Mouse (Mus musculus): Measurements from ENCODE around the gene Atg4b. TPM values are rescaled to one million over a fixed set of nuclear protein-coding genes. Genes with fewer than 3 reads are reported as not detected.
A peak's percentile ranks its signal among the peaks of the same experiment; 100 is the strongest.
"Not testable (repeated sequence)": the region's sequence is repeated elsewhere in the genome, so short reads cannot be mapped to it uniquely, and the experiment has no call there.

Atg4b gene
- total RNA-seq, 4 experiments from 2014 or later = 77.7 to 85.0 (median 79.6) TPM

DNA sequence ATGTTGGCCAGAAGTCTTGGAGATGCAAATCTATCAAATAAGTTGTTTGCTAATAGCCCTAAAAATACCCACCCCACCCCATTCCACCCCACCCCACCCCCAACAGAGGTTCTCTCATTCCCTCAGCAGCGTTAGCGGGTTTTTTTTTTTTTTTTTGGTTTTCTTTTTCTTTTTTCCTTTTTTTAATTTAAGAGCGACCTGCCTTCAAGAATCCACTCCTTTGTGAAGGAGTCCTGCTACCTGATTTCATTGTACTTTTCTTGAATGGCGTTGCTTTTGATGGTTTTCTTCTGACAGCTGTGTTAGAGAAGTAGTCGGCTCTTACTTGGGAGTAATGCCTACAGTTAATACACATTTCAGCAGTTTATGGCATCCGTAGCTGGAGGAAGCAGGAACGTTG, 4.3 kb downstream of the Atg4b start:
- no peak for DNase-seq (ENCODE audit: low spot score in 2 of 2)

DNA sequence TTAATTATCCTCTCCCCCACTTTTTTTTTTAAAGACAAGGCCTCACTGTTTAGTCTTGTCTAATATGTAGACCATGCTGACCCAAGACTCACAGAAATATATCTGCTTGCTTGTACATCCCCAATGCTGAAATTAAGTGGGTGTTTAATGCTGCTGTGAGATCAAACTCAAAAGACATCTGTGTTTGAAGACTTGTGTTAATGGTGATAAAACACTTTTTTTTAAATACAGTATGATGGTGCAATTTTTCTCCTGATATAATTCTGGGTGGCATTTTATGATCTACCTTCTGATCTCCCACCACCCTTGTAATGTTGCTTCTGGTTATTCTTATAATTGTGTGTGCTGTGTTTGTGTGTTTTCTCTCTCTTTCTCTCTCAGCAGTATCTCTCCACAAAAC, 4.9 kb downstream of the Atg4b start:
- DNase-seq (ENCODE audit: low spot score in 2 of 2) = no peak

DNA sequence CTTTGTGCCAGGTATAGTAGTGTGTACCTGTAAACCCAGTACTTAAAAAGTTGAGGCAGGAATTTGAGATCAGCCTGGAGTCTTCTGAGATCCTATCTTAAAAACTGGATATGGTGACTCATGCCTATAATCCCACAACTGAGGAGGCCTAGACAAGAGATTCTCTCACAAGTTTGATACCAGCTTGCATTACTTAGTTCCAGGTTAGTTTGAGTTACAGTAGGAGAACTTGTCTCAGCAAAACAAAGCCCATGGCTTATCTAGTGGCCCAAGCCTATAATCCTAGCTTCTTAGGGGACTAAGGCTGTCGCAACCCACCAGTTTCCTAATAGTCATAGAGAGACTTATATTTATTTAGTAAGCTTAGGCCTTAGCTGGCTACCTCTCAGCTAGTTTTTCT, 8.8 kb downstream of the Atg4b start:
- no peak for DNase-seq (ENCODE audit: low spot score in 2 of 2)

DNA sequence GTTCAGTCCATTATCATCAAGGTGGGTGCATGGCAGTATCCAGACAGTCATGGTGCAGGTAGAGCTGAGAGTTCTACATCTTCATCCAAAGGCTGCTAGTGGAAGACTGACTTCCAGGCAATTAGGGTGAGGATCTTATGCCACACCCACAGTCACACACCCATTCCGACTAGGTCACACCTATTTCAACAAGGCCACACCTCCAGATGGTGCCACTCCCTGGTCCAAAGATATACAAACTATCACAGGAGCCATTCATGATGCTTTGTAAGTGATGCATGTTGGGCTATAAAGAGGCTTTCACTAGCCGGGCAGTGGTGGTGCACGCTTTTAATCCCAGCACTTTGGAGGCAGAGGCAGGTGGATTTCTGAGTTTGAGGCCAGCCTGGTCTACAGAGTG, 12.2 kb downstream of the Atg4b start:
- DNase-seq (ENCODE audit: low spot score in 2 of 2) = not testable (repeated sequence)

DNA sequence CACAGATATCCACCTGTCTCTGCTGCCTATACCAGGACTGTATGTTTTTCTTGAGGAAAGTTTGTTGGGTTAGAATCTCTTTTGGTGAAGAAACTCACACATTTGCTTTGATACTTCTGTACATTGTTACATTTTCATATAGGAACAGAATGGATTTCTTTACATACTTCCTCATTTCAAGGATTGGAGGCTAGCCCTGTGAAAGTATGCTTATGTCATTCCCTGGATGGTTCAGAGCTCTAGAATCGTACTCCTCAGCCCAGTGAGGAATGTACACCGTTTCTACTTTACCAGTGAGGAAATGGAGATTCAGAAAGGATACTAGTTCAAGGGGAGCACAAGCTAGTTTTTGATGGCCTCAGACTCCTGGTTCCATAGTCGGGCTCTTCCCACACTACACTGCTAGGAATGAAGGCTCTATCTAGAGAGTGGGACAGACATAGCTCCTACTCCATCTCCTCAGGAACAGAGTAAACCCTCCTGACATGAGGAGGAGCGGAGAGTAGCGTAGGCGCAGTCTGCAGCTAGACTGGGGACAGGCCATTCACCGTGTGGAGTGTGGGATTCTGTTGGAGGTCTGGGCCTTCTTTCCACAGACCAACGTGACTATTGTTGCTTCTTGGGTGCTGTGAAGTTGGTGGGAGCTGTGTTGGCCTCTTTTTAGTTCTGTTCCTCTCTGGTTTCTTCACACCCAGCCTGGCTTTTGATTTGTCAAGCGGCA, 13.7 kb downstream of the Atg4b start:
- no peak for DNase-seq (ENCODE audit: low spot score in 2 of 2)

DNA sequence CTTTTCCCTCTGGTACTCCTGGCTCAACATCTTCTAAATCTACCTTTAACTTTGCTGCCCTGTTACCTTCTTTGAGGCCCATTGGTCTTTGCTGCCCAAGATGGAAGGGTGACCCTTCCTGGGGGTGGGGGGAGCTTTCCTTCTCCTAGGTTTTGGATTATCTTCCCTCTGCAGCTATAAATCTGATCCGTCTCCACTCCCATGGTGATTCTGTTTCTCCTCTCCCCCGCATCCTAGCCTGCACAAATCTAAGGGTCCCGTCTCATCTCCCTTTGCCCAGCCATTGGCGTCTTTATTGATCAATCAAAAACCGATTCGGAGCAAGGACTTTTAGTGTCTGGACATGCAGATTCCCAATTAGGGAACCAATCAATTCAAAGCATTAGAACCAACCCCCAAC, 16.3 kb downstream of the Atg4b start:
- no peak for DNase-seq (ENCODE audit: low spot score in 2 of 2)

DNA sequence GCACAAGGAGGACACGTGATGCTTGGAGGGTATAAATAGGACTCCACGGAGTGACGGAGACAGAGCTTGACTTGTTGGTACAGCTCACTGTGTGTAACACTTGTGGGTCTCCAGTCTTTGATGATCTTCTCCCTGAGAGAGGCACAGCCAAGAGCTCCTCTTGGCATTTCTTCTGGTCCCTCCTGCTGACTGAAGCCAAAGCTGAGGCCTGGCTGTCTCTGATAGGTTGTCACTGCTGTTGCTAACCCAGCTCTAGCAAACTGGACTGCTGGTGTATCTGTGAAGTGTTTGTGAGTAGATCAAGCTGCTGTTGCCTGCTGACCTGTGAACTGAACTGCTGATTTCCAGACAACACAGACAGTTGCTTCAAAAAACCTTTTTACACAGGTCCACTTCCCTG, 18.6 kb downstream of the Atg4b start:
- no peak for DNase-seq (ENCODE audit: low spot score in 2 of 2)

DNA sequence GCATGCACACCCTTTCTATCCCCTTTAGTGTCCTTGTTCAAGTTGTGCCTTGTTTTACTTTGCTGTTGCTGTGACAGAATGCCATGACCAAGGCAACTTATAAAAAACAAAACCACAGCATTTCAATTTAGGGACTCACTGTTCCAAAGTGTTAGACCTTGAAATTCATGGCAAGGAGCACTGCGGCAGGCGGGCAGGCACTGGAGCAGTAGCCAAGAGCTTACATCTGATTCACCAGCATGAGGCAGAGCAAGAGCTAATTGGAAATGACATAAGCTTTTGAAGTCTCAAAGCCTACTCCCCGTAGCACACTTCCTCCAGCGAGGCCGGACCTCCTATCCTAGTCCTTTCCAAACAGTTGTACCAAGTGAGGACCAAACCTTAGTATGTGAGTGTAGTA, 25.4 kb downstream of the Atg4b start:
- no peak for DNase-seq (ENCODE audit: low spot score in 2 of 2)

DNA sequence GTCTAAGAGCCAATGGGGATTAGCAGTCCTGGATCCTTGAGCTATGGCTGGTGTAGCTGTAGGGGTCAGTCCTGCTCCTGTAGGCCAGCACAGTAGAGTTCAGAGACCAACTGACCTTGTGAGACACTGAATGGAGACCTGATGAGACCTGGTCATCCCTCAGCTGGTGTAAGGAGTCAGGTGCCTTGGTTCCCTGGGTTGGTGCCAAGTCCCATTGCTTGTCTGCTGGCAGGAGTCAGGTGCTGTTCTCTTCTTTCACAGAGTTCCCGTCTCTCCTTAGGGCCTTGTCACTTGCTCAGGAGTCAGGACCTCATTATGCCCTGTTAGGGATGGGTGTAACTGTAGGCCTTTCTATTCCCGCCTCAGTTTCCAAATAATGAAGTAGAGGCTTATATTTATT, 35.6 kb downstream of the Atg4b start:
- DNase-seq (ENCODE audit: low spot score in 2 of 2) = no peak

DNA sequence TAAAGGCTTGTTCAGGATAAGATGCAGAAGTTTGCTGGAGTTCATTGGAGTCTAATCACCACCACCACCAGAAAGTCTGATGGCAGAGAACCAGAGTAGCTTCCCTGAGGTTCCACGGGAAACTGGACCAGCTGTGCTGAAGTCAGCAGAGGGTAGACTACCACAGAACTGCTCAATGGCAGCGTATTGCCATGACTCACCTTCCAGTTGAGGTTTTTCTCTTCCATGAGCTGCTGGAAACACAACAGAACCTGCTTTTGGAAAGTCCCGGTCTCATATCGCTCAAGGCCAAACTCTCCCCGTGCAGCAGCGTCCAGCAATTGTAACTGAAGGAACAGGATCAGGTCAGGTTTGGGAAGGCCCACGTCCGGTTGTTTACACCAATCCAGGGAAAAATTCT, 43.2 kb downstream of the Atg4b start:
- DNase-seq (ENCODE audit: low spot score in 2 of 2) = no peak

DNA sequence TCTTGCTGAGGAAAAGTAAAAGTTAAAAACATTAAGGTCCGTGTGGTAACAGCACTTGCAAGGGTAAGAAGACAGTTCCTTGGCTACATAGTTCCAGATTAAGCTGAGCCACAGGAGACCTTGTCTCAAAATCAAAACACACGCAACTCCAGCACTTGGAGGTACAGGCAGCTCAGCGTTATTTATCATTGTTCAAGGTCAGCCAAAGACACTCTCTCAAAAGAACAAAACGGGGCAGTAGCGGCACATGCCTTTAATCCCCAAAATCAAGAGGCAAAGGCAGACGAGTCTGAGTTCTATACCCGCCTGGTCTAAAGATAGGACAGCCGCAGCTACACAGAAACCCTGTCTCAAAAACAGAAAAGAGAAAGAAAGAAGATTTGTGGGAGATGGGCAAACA, 44.6 kb downstream of the Atg4b start:
- no peak for DNase-seq (ENCODE audit: low spot score in 2 of 2)

DNA sequence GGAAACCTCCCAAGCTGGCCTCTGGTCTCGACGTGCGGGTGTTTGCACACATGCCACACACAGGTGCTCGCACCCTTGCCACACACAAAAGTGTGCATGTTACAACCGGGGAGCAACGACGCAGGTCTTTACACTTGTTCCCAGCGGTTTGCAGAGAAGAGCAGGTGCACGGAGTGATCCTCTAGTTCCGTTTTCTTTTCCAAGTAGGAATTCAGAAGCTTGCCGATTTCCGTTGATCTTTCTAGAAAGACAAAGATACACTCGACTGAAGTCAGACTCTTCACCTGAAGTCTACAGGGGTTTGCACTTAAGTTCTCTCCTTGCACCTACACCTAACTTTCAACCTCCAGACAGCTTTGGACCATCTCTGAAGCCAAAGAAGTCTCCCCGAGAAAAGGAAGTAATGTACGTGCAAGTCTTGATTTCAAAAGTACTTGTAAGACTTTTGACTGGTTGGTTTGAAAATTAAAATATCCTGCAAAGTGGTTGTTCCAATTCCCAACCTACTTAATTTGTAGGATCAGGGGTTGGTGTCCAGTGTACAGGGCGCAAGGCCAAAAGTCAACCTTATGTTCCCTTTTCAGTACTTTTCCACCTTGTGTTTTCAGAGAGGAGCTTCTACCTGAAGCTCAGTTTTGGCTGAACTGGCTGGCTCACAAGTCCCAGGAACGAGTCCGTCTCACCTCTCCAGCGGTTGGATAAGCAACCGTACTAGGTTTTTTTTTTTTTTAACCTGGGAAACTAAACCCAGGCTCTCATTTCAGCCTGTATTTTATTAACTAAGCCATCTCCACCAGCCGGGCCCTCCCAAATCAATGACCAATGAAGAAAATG, 49.6 kb downstream of the Atg4b start:
- no peak for DNase-seq (ENCODE audit: low spot score in 2 of 2)

DNA sequence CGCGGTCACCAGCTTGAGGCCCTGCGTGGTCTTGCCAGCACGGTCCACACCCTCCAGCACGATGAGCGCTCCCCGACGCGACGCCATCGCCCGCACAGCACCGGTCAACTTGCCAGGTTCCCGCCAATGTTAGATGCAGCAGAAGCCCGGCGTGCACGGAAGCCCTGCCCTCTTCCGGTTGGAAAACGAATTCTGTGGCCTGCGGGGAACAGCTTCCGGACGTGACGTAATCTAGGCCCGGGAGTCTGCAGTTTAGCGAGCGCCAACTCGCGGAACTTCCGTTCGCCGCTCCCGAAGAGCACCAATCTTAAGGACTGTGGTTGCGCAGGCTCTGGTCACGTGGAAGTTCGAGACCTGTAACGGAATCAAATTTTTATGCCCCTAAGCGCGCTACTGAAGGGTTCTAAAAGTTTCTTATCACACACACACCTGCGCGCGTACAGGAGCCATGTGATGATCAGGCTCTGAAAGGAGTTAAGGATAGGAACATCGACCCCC, 50.5 kb downstream of the Atg4b start, which contains the start of gene Dtymk:
Gene Dtymk (minus strand): TSS at position 194 of the 498 bp plus-strand sequence.
- peak; percentile 82 to 94 for DNase-seq (ENCODE audit: low spot score in 2 of 2)

DNA sequence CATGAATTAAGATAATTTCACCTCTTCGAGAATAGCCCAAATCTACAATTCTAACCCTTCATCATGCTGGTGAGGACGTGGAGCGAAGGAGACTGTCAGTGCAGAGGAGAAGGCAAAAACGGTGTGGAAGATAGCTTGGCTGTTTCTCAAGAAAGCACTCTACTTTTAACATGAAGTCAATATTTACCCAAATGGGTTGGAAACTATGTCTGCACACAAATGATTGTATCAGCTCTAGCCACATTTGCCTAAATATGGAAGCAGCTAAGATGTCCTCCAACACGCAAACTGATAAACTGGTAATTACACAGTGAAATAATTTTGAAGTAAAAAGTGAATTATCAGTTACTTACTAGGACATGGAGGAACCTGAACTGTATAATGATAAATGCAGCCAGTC, 51.5 kb downstream of the Atg4b start:
- no peak for DNase-seq (ENCODE audit: low spot score in 2 of 2)

DNA sequence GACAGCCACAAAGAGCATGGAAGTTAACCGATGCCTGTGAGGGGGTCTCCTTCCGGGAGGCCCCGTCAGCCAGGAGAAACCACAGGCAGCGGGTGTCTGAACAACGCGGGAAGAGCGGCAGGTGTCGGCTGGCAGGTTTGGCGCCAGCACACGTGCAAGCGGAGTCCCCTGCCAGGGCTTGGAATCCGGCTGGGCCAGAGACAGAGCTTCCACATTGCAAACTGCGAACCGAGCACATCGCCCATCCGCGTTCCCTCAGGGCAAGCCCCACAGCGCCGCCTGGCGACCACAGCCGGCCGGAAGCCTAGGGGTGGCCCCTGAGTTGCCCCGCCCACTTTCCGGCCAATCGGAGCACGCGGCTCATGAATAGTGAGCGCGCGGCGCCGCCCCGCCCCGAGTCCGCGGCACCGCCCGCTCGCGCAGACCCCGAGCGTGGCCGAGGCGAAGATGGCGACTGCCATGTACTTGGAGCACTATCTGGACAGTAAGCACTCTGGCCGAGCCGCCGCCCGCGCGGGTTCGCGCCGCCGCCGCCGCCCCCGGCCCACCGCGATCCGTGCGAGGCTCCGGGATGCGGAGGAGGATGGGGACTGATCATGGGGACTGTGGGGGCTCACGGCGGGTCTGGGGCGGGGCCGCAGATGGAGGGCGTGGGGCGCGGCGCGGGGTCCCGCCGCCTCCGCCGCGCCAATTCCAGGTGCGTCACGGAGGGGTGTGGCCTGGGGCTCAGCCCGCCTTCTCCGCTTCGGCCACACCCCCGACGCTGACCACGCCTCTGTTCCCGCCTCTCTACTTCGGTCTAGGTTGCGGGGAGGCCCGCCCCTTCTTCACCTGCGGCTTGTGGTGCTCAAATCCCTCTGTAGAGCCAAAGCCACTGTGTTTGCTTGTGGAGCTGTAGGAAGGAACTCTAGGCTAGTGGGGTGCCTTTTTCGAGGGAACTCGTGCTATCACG, 52.5 kb downstream of the Atg4b start, which contains the start of gene Ing5:
Gene Ing5 (plus strand): TSS at position 410 of the 952 bp plus-strand sequence.
- DNase-seq (ENCODE audit: low spot score in 2 of 2) = peak; percentile 98 to 100

DNA sequence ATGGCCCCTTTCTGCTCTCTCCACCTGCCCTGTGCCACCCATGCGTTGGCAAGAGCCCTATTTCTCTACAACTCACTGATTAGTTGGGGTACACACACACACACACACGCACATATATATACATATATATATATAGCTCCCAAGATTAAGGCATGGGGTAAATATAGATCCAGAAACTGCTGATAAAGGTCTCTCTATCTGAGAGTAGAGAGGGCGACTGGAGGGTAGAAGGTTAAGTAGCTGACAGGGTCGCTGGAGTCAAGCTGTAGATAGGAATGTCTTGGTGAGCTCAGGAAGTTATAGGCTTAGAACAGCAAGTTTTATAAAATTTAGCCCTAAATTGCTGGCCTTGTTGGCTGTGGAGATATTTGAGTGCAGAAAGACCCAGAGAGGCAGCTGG, 53.5 kb downstream of the Atg4b start:
- no peak for DNase-seq (ENCODE audit: low spot score in 2 of 2)

DNA sequence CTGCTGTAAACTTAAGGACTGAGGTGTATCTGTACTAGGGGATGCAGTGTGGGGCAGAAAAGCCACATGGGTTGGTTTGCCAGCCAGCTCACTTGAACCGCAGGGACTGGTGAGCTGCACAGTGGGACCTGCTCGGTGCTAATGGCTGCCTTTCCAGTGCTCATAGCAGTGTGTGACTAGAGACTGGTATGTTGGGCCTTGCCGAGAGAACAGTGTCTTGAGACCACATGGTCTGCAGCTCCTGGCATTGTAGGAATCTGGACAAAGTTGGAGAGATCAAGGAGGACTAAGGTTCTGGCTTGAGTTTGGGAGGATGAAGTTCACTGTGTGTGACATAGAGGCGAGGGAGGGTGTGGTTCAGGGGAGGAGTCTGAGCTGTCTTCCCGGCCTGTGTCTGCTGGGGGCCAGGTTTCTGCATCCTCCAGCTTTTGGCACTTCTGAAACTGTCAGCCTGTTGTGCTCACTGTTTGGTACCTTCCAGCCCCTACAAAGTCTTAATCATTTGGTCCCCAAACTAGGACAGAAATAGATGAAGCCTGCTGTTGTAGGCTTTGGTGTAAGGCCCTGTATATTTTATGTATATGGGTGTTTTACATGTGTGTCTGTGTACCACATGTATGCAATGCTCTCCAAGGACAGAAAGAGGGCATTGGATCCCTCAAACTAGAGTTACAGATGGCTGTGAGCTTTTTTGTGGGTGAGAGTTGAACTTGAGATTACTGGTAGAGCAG, 54.1 kb downstream of the Atg4b start:
- no peak for DNase-seq (ENCODE audit: low spot score in 2 of 2)

DNA sequence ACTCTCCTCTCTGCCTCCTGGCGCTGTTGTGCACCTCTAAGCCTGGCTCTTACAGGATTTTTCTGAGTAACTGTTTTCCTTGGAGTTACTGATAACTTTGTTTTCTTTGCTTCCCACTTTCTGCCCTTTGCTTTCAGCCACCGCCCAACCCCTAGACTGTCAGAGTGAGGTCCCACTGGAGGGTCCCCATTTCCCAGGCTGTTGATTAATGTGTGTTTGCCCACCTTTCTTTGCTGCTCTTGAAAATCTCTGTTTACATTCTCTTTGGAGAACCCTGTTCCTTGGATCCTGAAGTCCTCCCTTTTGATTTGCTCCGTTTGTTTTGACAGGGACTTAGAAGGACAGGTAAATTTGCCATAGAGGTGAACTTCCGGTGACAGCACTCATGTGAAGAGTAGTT, 57.6 kb downstream of the Atg4b start:
- no peak for DNase-seq (ENCODE audit: low spot score in 2 of 2)

DNA sequence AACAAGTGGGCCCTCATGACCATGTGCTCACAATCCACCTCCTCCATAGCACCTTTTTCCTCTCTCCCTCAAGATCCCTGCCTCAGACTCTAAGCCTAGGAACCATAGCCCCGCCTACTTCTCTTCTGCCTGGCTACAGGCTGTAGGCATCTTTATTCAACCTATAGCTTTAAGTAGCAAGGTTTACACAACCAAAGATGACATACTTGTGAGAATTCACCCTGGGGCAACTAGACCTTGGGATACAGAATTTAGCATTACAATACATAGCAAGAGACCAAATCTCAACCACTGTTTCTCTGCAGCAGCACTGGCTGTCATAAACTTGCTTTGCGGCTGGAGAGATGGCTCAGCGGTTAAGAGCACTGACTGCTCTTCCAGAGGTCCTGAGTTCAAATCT, 58.7 kb downstream of the Atg4b start:
- no peak for DNase-seq (ENCODE audit: low spot score in 2 of 2)

DNA sequence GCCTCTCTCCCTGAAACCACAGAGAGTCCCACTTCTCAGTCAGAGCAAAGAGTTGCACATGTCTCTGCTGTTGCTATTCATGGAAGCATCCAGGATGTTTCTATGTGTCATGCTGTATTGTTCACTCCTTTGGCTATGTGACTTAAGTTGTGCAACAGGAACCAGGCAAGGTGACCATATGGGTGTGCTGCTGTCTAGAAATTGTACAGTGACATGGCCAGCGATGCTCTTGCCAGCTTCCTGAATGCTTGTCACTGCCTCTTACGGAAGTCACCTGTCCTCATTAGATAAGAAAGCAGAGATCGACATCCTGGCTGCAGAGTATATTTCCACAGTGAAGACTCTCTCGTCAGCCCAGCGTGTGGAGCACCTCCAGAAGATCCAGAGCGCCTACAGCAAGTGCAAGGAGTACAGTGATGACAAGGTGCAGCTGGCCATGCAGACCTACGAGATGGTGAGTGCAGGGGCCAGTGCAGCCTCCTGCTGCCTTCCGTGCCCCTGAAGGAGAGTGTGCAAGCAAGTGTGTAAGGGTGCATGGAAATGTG, 60.3 kb downstream of the Atg4b start:
- DNase-seq (ENCODE audit: low spot score in 2 of 2) = no peak

Data from left cerebral cortex, adult 8-10 months (tissue).